Mouse (Mus musculus) liver, embryonic 16.5 days (tissue): ENCODE data around the gene Rassf1. TPM values are rescaled to one million over a fixed set of nuclear protein-coding genes. Genes with fewer than 3 reads are reported as not detected.

Experiments used
- ATAC-seq: fragments of 200-750 bp; cut with Nextera tagmentation; 2 replicates; pipeline ENCODE4 v1.8.0; 2017; ENCODE audit warnings: low read depth, mild to moderate bottlenecking, moderate number of reproducible peaks, moderate library complexity
- H3K27ac ChIP-seq: fragments of 300-500 bp; sonication (generic); 2 replicates; pipeline ENCODE4 v1.5.1; 2014; ENCODE audit warnings: mild to moderate bottlenecking, low read length
- H3K27me3 ChIP-seq: fragments of 300-500 bp; sonication (generic); 2 replicates; pipeline ENCODE4 v1.6.1; 2014; ENCODE audit warnings: low read depth, low read length, mixed read lengths; ENCODE audit not compliant: control insufficient read depth, insufficient read depth
- H3K36me3 ChIP-seq: fragments of 300-500 bp; sonication (generic); 2 replicates; pipeline ENCODE4 v1.6.1; 2014; ENCODE audit warnings: mild to moderate bottlenecking; ENCODE audit not compliant: control insufficient read depth, insufficient read depth
- H3K4me1 ChIP-seq: fragments of 300-500 bp; sonication (generic); 2 replicates; pipeline ENCODE4 v1.6.1; 2014; ENCODE audit warnings: low read depth, low read length, mixed read lengths; ENCODE audit not compliant: control insufficient read depth
- H3K4me2 ChIP-seq: fragments of 300-500 bp; sonication (generic); 2 replicates; pipeline ENCODE4 v1.6.1; 2014; ENCODE audit warnings: low read depth, low read length, mixed read lengths
- H3K4me3 ChIP-seq: fragments of 300-500 bp; sonication (generic); 2 replicates; pipeline ENCODE4 v1.5.1; 2014; ENCODE audit warnings: low read depth, mild to moderate bottlenecking, low read length
- H3K9ac ChIP-seq: fragments of 300-500 bp; sonication (generic); 2 replicates; pipeline ENCODE4 v1.6.1; 2014; ENCODE audit warnings: low read depth, low read length
- H3K9me3 ChIP-seq: fragments of 300-500 bp; sonication (generic); replicated peaks from 2 replicates; pipeline ENCODE4 v1.6.1; 2016; ENCODE audit warnings: low read length; ENCODE audit not compliant: control insufficient read depth
- WGBS: fragments of 180-500 bp; shearing (Covaris S2); extraction: QIAGEN DNeasy Blood & Tissue Kit; methylation state at CpG from one replicate; pipeline ENCODE4 v1.1.7; 2014; ENCODE audit not compliant: insufficient replicate concordance; 5-methylcytosine and 5-hydroxymethylcytosine counted together
- polyA plus RNA-seq: library from polyadenylated mRNA; unstranded; fragments of >200 nt; fragmentation: Nextera tagmentation; extraction: Ambion mirVana; gene quantifications from 2 replicates; pipeline ENCODE4 v1.2.1, GENCODE M21; 2015

Gene Rassf1
- polyA plus RNA-seq, 1 experiment from 2014 or later = 15.9 TPM

- 61% methylated on average over 12 of the region's 12 CpGs for WGBS
- Histone ChIP-seq H3K4me3 (no peak overlapping the region), H3K9ac (no peak overlapping the region), H3K4me2 (no peak overlapping the region), H3K36me3 (no peaks in the 10 kb centered on the region), H3K9me3 (no peaks in the 10 kb centered on the region), H3K27ac (no peak overlapping the region), H3K27me3 (no peaks in the 10 kb centered on the region; the same call in 1 of the 2 replicates), H3K4me1 (peaks cover 21% of the 10 kb centered on the region)
- no peak for ATAC-seq
Measured at GRCm38 (mm10) chr9:107600745-107601144, 49.4 kb downstream of the Rassf1 start.

GRCm38 (mm10) chr9:107601275-107601674 lies 49.9 kb downstream of the Rassf1 start:
- no peaks in the 10 kb centered on the region; the same call in 1 of the 2 replicates for H3K27me3 ChIP-seq

GRCm38 (mm10) chr9:107602068-107602648 lies 50.8 kb downstream of the Rassf1 start:
- Histone ChIP-seq H3K36me3 (no peaks in the 10 kb centered on the region), H3K4me3 (peak overlapping the region; percentile 8; the same call in 1 of the 2 replicates), H3K4me1 (peaks cover 21% of the 10 kb centered on the region), H3K27me3 (no peaks in the 10 kb centered on the region; the same call in 1 of the 2 replicates), H3K9ac (no peak overlapping the region), H3K4me2 (peak overlapping the region; percentile 27), H3K27ac (no peak overlapping the region), H3K9me3 (no peaks in the 10 kb centered on the region)
- 2% methylated on average over 10 of the region's 10 CpGs for WGBS
- peak; percentile 49; the same call in 1 of the 2 replicates for ATAC-seq

More at GRCm38 (mm10) chr9:107601275-107601674, 49.9 kb downstream of the Rassf1 start:
- no peak overlapping the region for H3K9ac ChIP-seq
- H3K27ac ChIP-seq = no peak overlapping the region
- H3K36me3 ChIP-seq = no peaks in the 10 kb centered on the region
- no peak overlapping the region for H3K4me2 ChIP-seq
- H3K9me3 ChIP-seq = no peaks in the 10 kb centered on the region
- no peak overlapping the region for H3K4me3 ChIP-seq
- WGBS = 78% methylated on average over 11 of the region's 11 CpGs
- ATAC-seq = no peak
- peaks cover 21% of the 10 kb centered on the region for H3K4me1 ChIP-seq

GRCm38 (mm10) chr9:107603251-107603650 lies 51.9 kb downstream of the Rassf1 start:
- H3K4me2 ChIP-seq = no peak overlapping the region
- H3K4me3 ChIP-seq = no peak overlapping the region
- H3K36me3 ChIP-seq = no peaks in the 10 kb centered on the region
- H3K27ac ChIP-seq = no peak overlapping the region
- peaks cover 19% of the 10 kb centered on the region for H3K4me1 ChIP-seq
- no peaks in the 10 kb centered on the region; the same call in 1 of the 2 replicates for H3K27me3 ChIP-seq
- no peak overlapping the region for H3K9ac ChIP-seq
- H3K9me3 ChIP-seq = no peaks in the 10 kb centered on the region
- 63% methylated on average over 6 of the region's 6 CpGs for WGBS
- ATAC-seq = no peak

GRCm38 (mm10) chr9:107605041-107605661 lies 53.8 kb downstream of the Rassf1 start:
- H3K4me2 ChIP-seq = no peak overlapping the region
- H3K4me3 ChIP-seq = no peak overlapping the region
- H3K36me3 ChIP-seq = no peaks in the 10 kb centered on the region
- no peak overlapping the region for H3K9ac ChIP-seq
- H3K27me3 ChIP-seq = no peaks in the 10 kb centered on the region; the same call in 1 of the 2 replicates
- 43% methylated on average over 23 of the region's 23 CpGs for WGBS
- H3K9me3 ChIP-seq = no peaks in the 10 kb centered on the region
- peaks cover 15% of the 10 kb centered on the region for H3K4me1 ChIP-seq
- no peak overlapping the region for H3K27ac ChIP-seq
- no peak; the same call in 1 of the 2 replicates for ATAC-seq

GRCm38 (mm10) chr9:107606591-107606990 lies 55.2 kb downstream of the Rassf1 start:
- H3K4me2 ChIP-seq = no peak overlapping the region
- H3K27ac ChIP-seq = no peak overlapping the region
- no peaks in the 10 kb centered on the region; the same call in 1 of the 2 replicates for H3K27me3 ChIP-seq
- H3K4me1 ChIP-seq = peaks cover 14% of the 10 kb centered on the region
- no peaks in the 10 kb centered on the region for H3K36me3 ChIP-seq
- WGBS = 43% methylated on average over 9 of the region's 9 CpGs
- no peak for ATAC-seq
- no peaks in the 10 kb centered on the region for H3K9me3 ChIP-seq
- no peak overlapping the region for H3K4me3 ChIP-seq
- H3K9ac ChIP-seq = no peak overlapping the region

GRCm38 (mm10) chr9:107607036-107607435 lies 55.7 kb downstream of the Rassf1 start:
- no peak overlapping the region for H3K4me2 ChIP-seq
- no peak overlapping the region for H3K4me3 ChIP-seq
- H3K4me1 ChIP-seq = peaks cover 16% of the 10 kb centered on the region
- no peaks in the 10 kb centered on the region for H3K36me3 ChIP-seq
- WGBS = 57% methylated on average over 2 of the region's 2 CpGs
- H3K9me3 ChIP-seq = no peaks in the 10 kb centered on the region
- H3K9ac ChIP-seq = no peak overlapping the region
- H3K27ac ChIP-seq = no peak overlapping the region
- ATAC-seq = no peak
- H3K27me3 ChIP-seq = no peaks in the 10 kb centered on the region; the same call in 1 of the 2 replicates

GRCm38 (mm10) chr9:107607653-107608245 lies 56.4 kb downstream of the Rassf1 start:
- Histone ChIP-seq H3K4me2 (no peak overlapping the region), H3K36me3 (no peaks in the 10 kb centered on the region), H3K4me3 (no peak overlapping the region), H3K9me3 (no peaks in the 10 kb centered on the region), H3K4me1 (peaks cover 15% of the 10 kb centered on the region), H3K9ac (no peak overlapping the region), H3K27me3 (no peaks in the 10 kb centered on the region; the same call in 1 of the 2 replicates), H3K27ac (no peak overlapping the region)
- ATAC-seq = no peak
- 45% methylated on average over 9 of the region's 9 CpGs for WGBS
